Mouse (Mus musculus): ENCODE data around the gene Vmn1r14.
"Not testable (repeated sequence)": the region's sequence is repeated elsewhere in the genome, so short reads cannot be mapped to it uniquely, and the experiment has no call there.

Gene Vmn1r14

GRCm38 (mm10) chr6:57231386-57231785 is at the start of gene Vmn1r14:
Vmn1r14 (plus strand) TSS chr6:57231686.
- DNase-seq (ENCODE audit: low spot score) = no peak

GRCm38 (mm10) chr6:57190016-57190415 is 41.5 kb upstream of the Vmn1r14 start:
- DNase-seq (ENCODE audit: low spot score) = not testable (repeated sequence)

DNA sequence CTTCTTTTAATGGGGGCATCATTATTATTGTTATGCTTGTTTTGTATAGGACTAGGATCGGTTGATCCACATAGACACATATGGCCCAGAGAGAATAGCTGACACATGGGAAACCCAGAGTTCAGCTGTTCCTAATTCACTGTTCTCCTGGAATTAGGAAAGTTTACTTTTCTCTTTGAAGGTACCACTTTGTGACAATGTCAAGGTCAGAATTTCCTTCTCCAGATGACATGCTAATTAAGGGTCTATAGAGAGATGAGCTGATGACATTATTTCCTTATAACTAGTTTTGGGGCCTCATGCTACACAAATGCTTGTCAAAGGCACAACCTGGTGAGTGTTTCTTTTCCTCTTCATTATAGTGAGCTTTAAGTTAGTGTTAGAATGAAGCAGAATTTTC is 28.5 kb upstream of the Vmn1r14 start, which contains the start of gene Vmn1r13:
Gene Vmn1r13, plus strand, starts transcription at position 301 of the 400 bp plus-strand sequence.
- DNase-seq (ENCODE audit: low spot score) = not testable (repeated sequence)

DNA sequence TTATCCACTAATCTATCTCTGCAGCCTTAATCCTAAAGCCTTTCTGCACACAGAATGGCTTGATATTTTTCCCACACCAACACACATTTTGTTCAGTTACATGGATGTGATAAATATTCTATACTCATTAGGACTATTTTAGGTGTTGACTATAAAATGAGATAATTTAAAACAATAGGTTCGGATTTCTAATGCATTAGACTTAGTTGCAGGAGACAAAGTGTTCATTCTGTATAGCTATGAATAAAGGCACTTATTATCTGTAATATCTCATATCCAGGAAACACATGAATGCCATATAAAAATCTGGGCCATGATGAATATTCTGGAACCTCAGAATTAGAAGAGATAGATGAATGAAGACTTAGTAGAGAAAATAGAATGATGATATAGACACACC is 26.2 kb downstream of the Vmn1r14 start, which contains the start of gene Vmn1r15:
Gene Vmn1r15, plus strand, starts transcription at position 301 of the 400 bp plus-strand sequence.
- no peak for DNase-seq (ENCODE audit: low spot score)

DNA sequence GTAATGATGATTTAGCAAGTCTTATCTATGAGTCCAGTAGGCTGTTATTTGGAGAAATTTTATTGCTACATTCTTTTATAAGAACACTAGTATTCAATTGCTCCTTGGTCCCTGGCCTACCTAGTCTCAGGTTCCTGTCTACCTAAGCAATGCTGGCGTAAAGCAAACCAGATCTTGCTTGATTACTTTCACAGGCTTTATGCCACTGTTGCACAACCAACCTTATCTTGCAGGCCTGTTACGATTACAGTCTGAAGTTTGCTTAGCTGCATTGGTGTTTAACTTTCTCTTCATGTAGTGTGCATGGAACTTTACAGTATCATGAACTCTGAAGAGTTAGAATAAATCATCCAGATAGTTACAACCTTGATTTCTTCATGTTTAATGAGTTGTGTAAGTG is 29.5 kb downstream of the Vmn1r14 start:
- DNase-seq (ENCODE audit: low spot score) = no peak

- DNase-seq (ENCODE audit: low spot score) = no peak
These were observed 40.4 kb downstream of the Vmn1r14 start for GRCm38 (mm10) chr6:57271881-57272280.

DNA sequence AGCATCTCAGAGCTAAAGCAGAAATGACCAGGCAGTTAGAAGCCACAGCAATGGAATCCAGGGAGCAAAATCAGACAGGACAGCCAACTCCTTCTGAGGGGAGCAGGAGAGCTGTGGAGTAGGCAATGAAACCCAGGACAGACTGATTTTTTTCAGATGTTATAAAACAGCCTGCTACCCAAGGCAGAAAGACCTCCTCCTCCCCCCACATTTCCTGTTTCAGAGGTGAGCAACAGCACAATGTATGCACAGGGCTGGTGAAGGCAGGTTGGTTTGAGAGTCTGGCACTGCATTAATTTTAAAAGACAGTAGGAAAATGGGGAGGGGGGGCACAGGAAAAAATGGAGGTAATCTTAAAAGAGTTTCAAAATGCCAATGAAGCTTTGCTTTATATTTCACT is 41.0 kb downstream of the Vmn1r14 start:
- no peak for DNase-seq (ENCODE audit: low spot score)

DNA sequence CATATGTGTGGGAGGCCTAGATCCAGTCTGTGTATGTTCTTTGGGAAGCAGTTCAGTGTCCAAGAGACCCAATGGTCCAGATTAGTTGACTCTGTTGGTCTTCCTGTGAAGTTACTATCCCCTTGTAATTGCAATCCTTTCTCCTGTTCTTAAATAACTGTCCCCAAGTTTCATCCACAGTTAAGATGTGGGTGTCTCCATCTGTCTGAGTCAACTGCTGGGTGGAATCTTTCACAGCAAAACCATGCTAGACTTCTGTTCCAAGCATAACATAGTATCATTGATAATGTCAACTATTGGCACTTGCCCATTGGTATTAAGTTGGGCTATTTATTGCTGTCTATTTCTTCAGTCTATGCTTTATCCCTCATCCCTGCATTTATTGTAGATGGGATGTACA is 47.5 kb downstream of the Vmn1r14 start:
- DNase-seq (ENCODE audit: low spot score) = no peak

Data from urinary bladder, postnatal 14 days (tissue).